Mouse (Mus musculus): ENCODE measurements at regions not wholly inside any gene's neighbourhood (a gene's known extent, or its start where the extent isn't known, plus 50 kb on each side); places are given as distances from the start of the nearest gene placed in this dataset.

- Histone ChIP-seq H3K9ac (no peak overlapping the region), H3K36me3 (replicated peaks) (no peaks in the 10 kb centered on the region), H3K9me3 (replicated peaks) (no peaks in the 10 kb centered on the region), H3K4me1 (replicated peaks) (no peaks in the 10 kb centered on the region), H3K4me3 (replicated peaks) (no peak overlapping the region), H3K4me2 (no peak overlapping the region), H3K27ac (replicated peaks) (no peak overlapping the region), H3K27me3 (no peaks in the 10 kb centered on the region)
- no peak for ATAC-seq (ENCODE audit: insufficient read depth)
- WGBS (ENCODE audit: insufficient replicate concordance), result 41% methylated on average over 5 of the region's 5 CpGs
These were observed 597.2 kb upstream of the Tbl1xr1 start for GRCm38 (mm10) chr3:21479021-21479795.

- ATAC-seq (ENCODE audit: insufficient read depth), result no peak
- Histone ChIP-seq H3K4me2 (no peak overlapping the region), H3K9ac (no peak overlapping the region), H3K9me3 (replicated peaks) (no peaks in the 10 kb centered on the region), H3K4me3 (replicated peaks) (no peak overlapping the region), H3K36me3 (replicated peaks) (no peaks in the 10 kb centered on the region), H3K4me1 (replicated peaks) (no peaks in the 10 kb centered on the region), H3K27me3 (no peaks in the 10 kb centered on the region), H3K27ac (replicated peaks) (no peak overlapping the region)
These were observed 596.6 kb upstream of the Tbl1xr1 start for GRCm38 (mm10) chr3:21479846-21480245.

GRCm38 (mm10) chr3:21484052-21484451 lies 592.4 kb upstream of the Tbl1xr1 start:
- no peak overlapping the region for H3K9ac ChIP-seq
- 48% methylated on average over 2 of the region's 2 CpGs for WGBS (ENCODE audit: insufficient replicate concordance)
- no peaks in the 10 kb centered on the region for H3K4me1 ChIP-seq (replicated peaks)
- H3K4me3 ChIP-seq (replicated peaks), result no peak overlapping the region
- no peak overlapping the region for H3K4me2 ChIP-seq
- H3K27ac ChIP-seq (replicated peaks), result no peak overlapping the region
- no peaks in the 10 kb centered on the region for H3K9me3 ChIP-seq (replicated peaks)
- no peaks in the 10 kb centered on the region for H3K27me3 ChIP-seq
- no peak for ATAC-seq (ENCODE audit: insufficient read depth)
- H3K36me3 ChIP-seq (replicated peaks), result no peaks in the 10 kb centered on the region

- no peak for ATAC-seq (ENCODE audit: insufficient read depth)
- Histone ChIP-seq H3K36me3 (replicated peaks) (no peaks in the 10 kb centered on the region), H3K4me1 (replicated peaks) (no peaks in the 10 kb centered on the region), H3K4me3 (replicated peaks) (no peak overlapping the region), H3K9ac (no peak overlapping the region), H3K27ac (replicated peaks) (no peak overlapping the region), H3K27me3 (no peaks in the 10 kb centered on the region), H3K4me2 (no peak overlapping the region), H3K9me3 (replicated peaks) (no peaks in the 10 kb centered on the region)
These were observed 591.0 kb upstream of the Tbl1xr1 start for GRCm38 (mm10) chr3:21485454-21485853.

GRCm38 (mm10) chr3:21489547-21489946 lies 586.9 kb upstream of the Tbl1xr1 start:
- no peak for ATAC-seq (ENCODE audit: insufficient read depth)
- H3K9ac ChIP-seq, result no peak overlapping the region

GRCm38 (mm10) chr3:21492413-21492812 lies 584.0 kb upstream of the Tbl1xr1 start:
- no peak for ATAC-seq (ENCODE audit: insufficient read depth)
- no peak overlapping the region for H3K27ac ChIP-seq (replicated peaks)
- H3K4me2 ChIP-seq, result no peak overlapping the region
- no peaks in the 10 kb centered on the region for H3K9me3 ChIP-seq (replicated peaks)
- H3K27me3 ChIP-seq, result no peaks in the 10 kb centered on the region
- H3K4me1 ChIP-seq (replicated peaks), result no peaks in the 10 kb centered on the region
- WGBS (ENCODE audit: insufficient replicate concordance), result 34% methylated on average over 3 of the region's 3 CpGs
- no peaks in the 10 kb centered on the region for H3K36me3 ChIP-seq (replicated peaks)
- no peak overlapping the region for H3K4me3 ChIP-seq (replicated peaks)
- no peak overlapping the region for H3K9ac ChIP-seq

More at GRCm38 (mm10) chr3:21489547-21489946, 586.9 kb upstream of the Tbl1xr1 start:
- 55% methylated on average over 1 of the region's 1 CpGs for WGBS (ENCODE audit: insufficient replicate concordance)
- Histone ChIP-seq H3K36me3 (replicated peaks) (no peaks in the 10 kb centered on the region), H3K4me3 (replicated peaks) (no peak overlapping the region), H3K4me2 (no peak overlapping the region), H3K27ac (replicated peaks) (no peak overlapping the region), H3K4me1 (replicated peaks) (no peaks in the 10 kb centered on the region), H3K9me3 (replicated peaks) (no peaks in the 10 kb centered on the region), H3K27me3 (no peaks in the 10 kb centered on the region)

GRCm38 (mm10) chr3:21493384-21493783 lies 583.1 kb upstream of the Tbl1xr1 start:
- no peak overlapping the region for H3K27ac ChIP-seq (replicated peaks)
- H3K4me2 ChIP-seq, result no peak overlapping the region
- no peak overlapping the region for H3K9ac ChIP-seq
- WGBS (ENCODE audit: insufficient replicate concordance), result 67% methylated on average over 6 of the region's 6 CpGs
- H3K9me3 ChIP-seq (replicated peaks), result no peaks in the 10 kb centered on the region
- no peaks in the 10 kb centered on the region for H3K4me1 ChIP-seq (replicated peaks)
- H3K4me3 ChIP-seq (replicated peaks), result no peak overlapping the region
- no peak for ATAC-seq (ENCODE audit: insufficient read depth)
- no peaks in the 10 kb centered on the region for H3K36me3 ChIP-seq (replicated peaks)
- no peaks in the 10 kb centered on the region for H3K27me3 ChIP-seq

- 46% methylated on average over 3 of the region's 3 CpGs for WGBS (ENCODE audit: insufficient replicate concordance)
These were observed 581.5 kb upstream of the Tbl1xr1 start for GRCm38 (mm10) chr3:21494904-21495303.

GRCm38 (mm10) chr3:21495651-21496050 lies 580.8 kb upstream of the Tbl1xr1 start:
- H3K4me3 ChIP-seq (replicated peaks), result no peak overlapping the region
- H3K4me1 ChIP-seq (replicated peaks), result no peaks in the 10 kb centered on the region
- no peaks in the 10 kb centered on the region for H3K36me3 ChIP-seq (replicated peaks)
- no peak overlapping the region for H3K4me2 ChIP-seq
- ATAC-seq (ENCODE audit: insufficient read depth), result no peak
- H3K9ac ChIP-seq, result no peak overlapping the region
- 45% methylated on average over 5 of the region's 5 CpGs for WGBS (ENCODE audit: insufficient replicate concordance)
- H3K27me3 ChIP-seq, result no peaks in the 10 kb centered on the region
- no peak overlapping the region for H3K27ac ChIP-seq (replicated peaks)
- no peaks in the 10 kb centered on the region for H3K9me3 ChIP-seq (replicated peaks)

More at GRCm38 (mm10) chr3:21494904-21495303, 581.5 kb upstream of the Tbl1xr1 start:
- Histone ChIP-seq H3K4me3 (replicated peaks) (no peak overlapping the region), H3K27ac (replicated peaks) (no peak overlapping the region), H3K4me2 (no peak overlapping the region), H3K4me1 (replicated peaks) (no peaks in the 10 kb centered on the region), H3K9me3 (replicated peaks) (no peaks in the 10 kb centered on the region), H3K9ac (no peak overlapping the region), H3K27me3 (no peaks in the 10 kb centered on the region), H3K36me3 (replicated peaks) (no peaks in the 10 kb centered on the region)
- ATAC-seq (ENCODE audit: insufficient read depth), result no peak

GRCm38 (mm10) chr3:21496166-21496565 lies 580.3 kb upstream of the Tbl1xr1 start:
- no peaks in the 10 kb centered on the region for H3K9me3 ChIP-seq (replicated peaks)
- no peak overlapping the region for H3K4me3 ChIP-seq (replicated peaks)
- H3K36me3 ChIP-seq (replicated peaks), result no peaks in the 10 kb centered on the region
- no peak overlapping the region for H3K27ac ChIP-seq (replicated peaks)
- WGBS (ENCODE audit: insufficient replicate concordance), result 65% methylated on average over 2 of the region's 2 CpGs
- H3K9ac ChIP-seq, result no peak overlapping the region
- ATAC-seq (ENCODE audit: insufficient read depth), result no peak
- H3K4me1 ChIP-seq (replicated peaks), result no peaks in the 10 kb centered on the region
- H3K27me3 ChIP-seq, result no peaks in the 10 kb centered on the region
- no peak overlapping the region for H3K4me2 ChIP-seq

GRCm38 (mm10) chr3:21497011-21497410 lies 579.4 kb upstream of the Tbl1xr1 start:
- Histone ChIP-seq H3K4me1 (replicated peaks) (no peaks in the 10 kb centered on the region), H3K36me3 (replicated peaks) (no peaks in the 10 kb centered on the region), H3K9me3 (replicated peaks) (no peaks in the 10 kb centered on the region), H3K4me2 (no peak overlapping the region), H3K9ac (no peak overlapping the region), H3K4me3 (replicated peaks) (no peak overlapping the region), H3K27ac (replicated peaks) (no peak overlapping the region), H3K27me3 (no peaks in the 10 kb centered on the region)
- WGBS (ENCODE audit: insufficient replicate concordance), result 33% methylated on average over 1 of the region's 1 CpGs
- no peak for ATAC-seq (ENCODE audit: insufficient read depth)

- Histone ChIP-seq H3K4me3 (replicated peaks) (no peak overlapping the region), H3K27me3 (no peaks in the 10 kb centered on the region), H3K9me3 (replicated peaks) (peaks cover 10% of the 10 kb centered on the region; the same call in 1 of the 2 replicates), H3K4me2 (no peak overlapping the region), H3K27ac (replicated peaks) (no peak overlapping the region), H3K4me1 (replicated peaks) (no peaks in the 10 kb centered on the region), H3K9ac (no peak overlapping the region), H3K36me3 (replicated peaks) (no peaks in the 10 kb centered on the region)
- 68% methylated on average over 2 of the region's 2 CpGs for WGBS (ENCODE audit: insufficient replicate concordance)
- ATAC-seq (ENCODE audit: insufficient read depth), result no peak
These were observed 568.8 kb upstream of the Tbl1xr1 start for GRCm38 (mm10) chr3:21507655-21508054.
